ENCODE assay signal across 24 mouse cellular contexts in the genomic region with DNA sequence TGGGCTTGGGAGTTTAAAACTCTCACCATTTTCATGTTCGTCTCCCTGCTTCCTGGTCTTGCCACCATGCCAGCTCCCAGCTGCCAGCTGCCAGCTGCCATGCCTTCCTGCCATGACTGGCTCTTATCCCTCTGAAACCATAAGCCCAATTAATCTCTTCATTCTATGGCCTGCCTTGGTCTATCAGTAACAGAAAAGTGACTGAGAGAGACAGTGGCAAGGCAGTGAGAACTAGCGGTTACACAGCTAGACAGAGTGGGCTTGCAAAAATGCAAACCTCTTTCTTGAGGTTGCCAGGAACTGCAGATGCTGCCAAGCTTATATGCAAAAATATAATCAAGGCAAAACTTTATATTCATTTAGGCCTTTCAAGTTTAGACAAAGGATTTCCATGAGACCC.
DNase-seq lines count a peak whose midpoint lies in the region; ATAC-seq and TF ChIP-seq lines count a peak whose summit lies in the region.
"Had no signal": no experiment of that assay in that cellular context is flagged by ENCODE, and none has a peak within 500 bp of the region (broad histone marks: within the 10 kb centered on the region; RNA-seq: fewer than 3 reads in every experiment).

No protein-coding gene starts in this region.

- H3K9me3 ChIP-seq in forebrain, embryonic 14.5 days (replicated peaks; ENCODE audit: control insufficient read depth, low read length) = no peaks in the 10 kb centered on the region
- H3K9me3 ChIP-seq in forebrain, embryonic 10.5 days = no peaks in the 10 kb centered on the region
- H3K9me3 ChIP-seq: heart, embryonic 12.5 days; heart, embryonic 15.5 days; hindbrain, embryonic 10.5 days; hindbrain, embryonic 13.5 days; intestine, embryonic 15.5 days had no signal

- no peaks in the 10 kb centered on the region for H3K4me1 ChIP-seq in forebrain, embryonic 14.5 days (ENCODE audit: control insufficient read depth, insufficient read depth, low read length)
- no peaks in the 10 kb centered on the region for H3K4me1 ChIP-seq in forebrain, embryonic 10.5 days
- H3K4me1 ChIP-seq: heart, embryonic 12.5 days; heart, embryonic 15.5 days; hindbrain, embryonic 10.5 days; hindbrain, embryonic 13.5 days; intestine, embryonic 15.5 days had no signal

- no peak for TF ChIP-seq POLR2A in brain, embryonic 14.5 days (IDR thresholded peaks at IDR 0.05; ENCODE audit: borderline replicate concordance, extremely low read depth, insufficient read depth, insufficient read length, poor library complexity, severe bottlenecking)

- H3K4me3 ChIP-seq in forebrain, embryonic 14.5 days (ENCODE audit: low read depth, low read length) = no peak overlapping the region
- H3K4me3 ChIP-seq in forebrain, embryonic 10.5 days = no peak overlapping the region
- H3K4me3 ChIP-seq: heart, embryonic 12.5 days; heart, embryonic 15.5 days; hindbrain, embryonic 10.5 days; hindbrain, embryonic 13.5 days; intestine, embryonic 15.5 days had no signal

- no peak for TF ChIP-seq CTCF in brain, embryonic 14.5 days (IDR thresholded peaks at IDR 0.05; ENCODE audit: borderline replicate concordance, extremely low read depth, insufficient read depth, insufficient read length)

- no peak overlapping the region for H3K4me2 ChIP-seq in forebrain, embryonic 14.5 days (ENCODE audit: low read length)
- H3K4me2 ChIP-seq: heart, embryonic 12.5 days; heart, embryonic 15.5 days; hindbrain, embryonic 13.5 days; intestine, embryonic 15.5 days had no signal

- 44% methylated on average over 2 of the region's 2 CpGs for WGBS in forebrain, embryonic 14.5 days
- WGBS in forebrain, embryonic 10.5 days = 81% methylated on average over 2 of the region's 2 CpGs

- H3K27ac ChIP-seq in forebrain, embryonic 14.5 days (ENCODE audit: low read depth, low read length) = no peak overlapping the region
- no peak overlapping the region for H3K27ac ChIP-seq in forebrain, embryonic 10.5 days
- H3K27ac ChIP-seq: heart, embryonic 15.5 days; hindbrain, embryonic 10.5 days; hindbrain, embryonic 13.5 days; intestine, embryonic 15.5 days had no signal

- H3K9ac ChIP-seq in forebrain, embryonic 14.5 days (ENCODE audit: low read length) = no peak overlapping the region
- H3K9ac ChIP-seq: heart, embryonic 12.5 days; heart, embryonic 15.5 days; hindbrain, embryonic 13.5 days; intestine, embryonic 15.5 days had no signal

- no peaks in the 10 kb centered on the region for H3K27me3 ChIP-seq in forebrain, embryonic 14.5 days (replicated peaks; ENCODE audit: control insufficient read depth, insufficient read depth, low read length)
- H3K27me3 ChIP-seq in forebrain, embryonic 10.5 days (ENCODE audit: poor library complexity, severe bottlenecking) = no peaks in the 10 kb centered on the region
- H3K27me3 ChIP-seq: heart, embryonic 12.5 days; heart, embryonic 15.5 days; hindbrain, embryonic 13.5 days; intestine, embryonic 15.5 days had no signal

- peak; percentile 23 for DNase-seq in forebrain, embryonic 14.5 days (ENCODE audit: low spot score)
- no peak for DNase-seq in forebrain, embryonic 10.5 days (ENCODE audit: extremely low spot score, low spot score)
- DNase-seq in layer of hippocampus, postnatal 14 days (ENCODE audit: low spot score in 2 of 2) = peak; percentile 12 to 22
- DNase-seq in layer of hippocampus, adult 9-10 months (ENCODE audit: low spot score) = no peak
- peak; percentile 15 for DNase-seq in brain, adult 2 months (ENCODE audit: low read depth, low spot score)
- DNase-seq in brain, embryonic 14.5 days (ENCODE audit: low read depth) = peak; percentile 46
- no peak for DNase-seq in adrenal gland, postnatal 14 days
- DNase-seq: adrenal gland, adult 2 months; adrenal gland, postnatal 25 days; cerebellum, adult 11 months; cerebellum, adult 2 months; cerebellum, adult 9-11 months; gastrocnemius, postnatal 25 days; heart, adult 18-20 months; heart, postnatal 10 days; heart, postnatal 36 days had no signal

- ATAC-seq in forebrain, embryonic 14.5 days = peak; percentile 40; the same call in 1 of the 2 replicates
- no peak for ATAC-seq in megakaryocyte progenitor cell, adult 5-6 weeks (replicated peaks; ENCODE audit: poor library complexity)
- ATAC-seq: CD4-positive, CD25-positive, alpha-beta regulatory T cell, adult 4 months; hindbrain, embryonic 16.5 days; intestine, embryonic 15.5 days had no signal

- H3K36me3 ChIP-seq in forebrain, embryonic 14.5 days (ENCODE audit: control insufficient read depth, insufficient read depth, low read length) = no peaks in the 10 kb centered on the region
- no peaks in the 10 kb centered on the region for H3K36me3 ChIP-seq in forebrain, embryonic 10.5 days (replicated peaks)
- H3K36me3 ChIP-seq: heart, embryonic 12.5 days; heart, embryonic 15.5 days; hindbrain, embryonic 10.5 days; hindbrain, embryonic 13.5 days; intestine, embryonic 15.5 days had no signal

Comparison
In these comparisons a context has a peak if more than half of its experiments do, and no peak if none do; other contexts are left out.
1. DNase-seq: peak in forebrain, embryonic 14.5 days (single experiment), layer of hippocampus, postnatal 14 days (2 of 2), brain, adult 2 months (single experiment) and brain, embryonic 14.5 days (single experiment); none in forebrain, embryonic 10.5 days (single experiment), layer of hippocampus, adult 9-10 months (single experiment) and adrenal gland, postnatal 14 days (single experiment).